Mouse (Mus musculus): Measurements from ENCODE around the gene Sdhaf2. TPM values are rescaled to one million over a fixed set of nuclear protein-coding genes. Genes with fewer than 3 reads are reported as not detected.

Sdhaf2 gene
- total and polyA plus RNA-seq, 3 experiments, result 7.0 to 145 (median 89.1) TPM

GRCm38 (mm10) chr19:10464427-10464826 is 61.5 kb downstream of the Sdhaf2 start:
- DNase-seq (ENCODE audit: low spot score), result no peak
- ATAC-seq (ENCODE audit: extremely low read depth, insufficient number of reproducible peaks, low FRiP score, poor library complexity, severe bottlenecking), result no peak
- peaks cover 6% of the 10 kb centered on the region; the same call in 1 of the 2 replicates for H3K27me3 ChIP-seq (ENCODE audit: insufficient read depth, low read length)
- no peaks in the 10 kb centered on the region for H3K36me3 ChIP-seq (replicated peaks)
- TF ChIP-seq CTCF (IDR thresholded peaks at IDR 0.05; ENCODE audit: low read depth, low read length) (no peak), POLR2AphosphoS5 (IDR thresholded peaks at IDR 0.05; ENCODE audit: insufficient replicate concordance, low read depth, low read length) (no peak), GATA1 (IDR thresholded peaks at IDR 0.05; ENCODE audit: borderline replicate concordance, low read length) (no peak), GATA2 (IDR thresholded peaks at IDR 0.05; ENCODE audit: borderline replicate concordance, low read depth, low read length) (no peak), TAL1 (conservative IDR thresholded peaks at IDR 0.05; ENCODE audit: low read depth, low read length) (no peak)
- H3K4me1 ChIP-seq (ENCODE audit: insufficient read depth, low read depth, low read length), result no peaks in the 10 kb centered on the region
- H3K4me3 ChIP-seq (ENCODE audit: low read depth, low read length), result no peak overlapping the region
- no peaks in the 10 kb centered on the region for H3K9me3 ChIP-seq (replicated peaks)

- DNase-seq (ENCODE audit: low spot score), result no peak
- no peaks in the 10 kb centered on the region for H3K4me1 ChIP-seq (ENCODE audit: insufficient read depth, low read depth, low read length)
- no peak overlapping the region for H3K4me3 ChIP-seq (ENCODE audit: low read depth, low read length)
- no peak for TF ChIP-seq GATA1 (IDR thresholded peaks at IDR 0.05; ENCODE audit: borderline replicate concordance, low read length)
- TF ChIP-seq GATA2 (IDR thresholded peaks at IDR 0.05; ENCODE audit: borderline replicate concordance, low read depth, low read length), result no peak
- no peak for TF ChIP-seq TAL1 (conservative IDR thresholded peaks at IDR 0.05; ENCODE audit: low read depth, low read length)
- no peak for TF ChIP-seq POLR2AphosphoS5 (IDR thresholded peaks at IDR 0.05; ENCODE audit: insufficient replicate concordance, low read depth, low read length)
- no peak for TF ChIP-seq CTCF (IDR thresholded peaks at IDR 0.05; ENCODE audit: low read depth, low read length)
- no peak for ATAC-seq (ENCODE audit: extremely low read depth, insufficient number of reproducible peaks, low FRiP score, poor library complexity, severe bottlenecking)
- peaks cover 11% of the 10 kb centered on the region for H3K9me3 ChIP-seq (replicated peaks)
- H3K27me3 ChIP-seq (ENCODE audit: insufficient read depth, low read length), result peaks cover 8% of the 10 kb centered on the region; the same call in 1 of the 2 replicates
- no peaks in the 10 kb centered on the region for H3K36me3 ChIP-seq (replicated peaks)
Measured at GRCm38 (mm10) chr19:10461584-10461983, 64.4 kb downstream of the Sdhaf2 start.

- Histone ChIP-seq H3K36me3 (replicated peaks) (no peaks in the 10 kb centered on the region), H3K4me3 (ENCODE audit: low read depth, low read length) (no peak overlapping the region), H3K27me3 (ENCODE audit: insufficient read depth, low read length) (peaks cover 10% of the 10 kb centered on the region), H3K4me1 (ENCODE audit: insufficient read depth, low read depth, low read length) (peaks cover 2% of the 10 kb centered on the region; the same call in 1 of the 2 replicates), H3K9me3 (replicated peaks) (peaks cover 14% of the 10 kb centered on the region)
- DNase-seq (ENCODE audit: low spot score), result no peak
- no peak for ATAC-seq (ENCODE audit: extremely low read depth, insufficient number of reproducible peaks, low FRiP score, poor library complexity, severe bottlenecking)
- no peak for TF ChIP-seq TAL1 (conservative IDR thresholded peaks at IDR 0.05; ENCODE audit: low read depth, low read length)
- no peak for TF ChIP-seq POLR2AphosphoS5 (IDR thresholded peaks at IDR 0.05; ENCODE audit: insufficient replicate concordance, low read depth, low read length)
- TF ChIP-seq CTCF (IDR thresholded peaks at IDR 0.05; ENCODE audit: low read depth, low read length), result no peak
- TF ChIP-seq GATA2 (IDR thresholded peaks at IDR 0.05; ENCODE audit: borderline replicate concordance, low read depth, low read length), result no peak
- TF ChIP-seq GATA1 (IDR thresholded peaks at IDR 0.05; ENCODE audit: borderline replicate concordance, low read length), result no peak
Measured at GRCm38 (mm10) chr19:10459907-10460306, 66.0 kb downstream of the Sdhaf2 start.

GRCm38 (mm10) chr19:10458096-10458495 is 67.8 kb downstream of the Sdhaf2 start:
- Histone ChIP-seq H3K36me3 (replicated peaks) (no peaks in the 10 kb centered on the region), H3K4me1 (ENCODE audit: insufficient read depth, low read depth, low read length) (peaks cover 5% of the 10 kb centered on the region; the same call in 1 of the 2 replicates), H3K9me3 (replicated peaks) (peaks cover 14% of the 10 kb centered on the region), H3K4me3 (ENCODE audit: low read depth, low read length) (no peak overlapping the region), H3K27me3 (ENCODE audit: insufficient read depth, low read length) (peaks cover 12% of the 10 kb centered on the region)
- no peak for ATAC-seq (ENCODE audit: extremely low read depth, insufficient number of reproducible peaks, low FRiP score, poor library complexity, severe bottlenecking)
- no peak for DNase-seq (ENCODE audit: low spot score)
- TF ChIP-seq TAL1 (conservative IDR thresholded peaks at IDR 0.05; ENCODE audit: low read depth, low read length), result no peak
- TF ChIP-seq CTCF (IDR thresholded peaks at IDR 0.05; ENCODE audit: low read depth, low read length), result no peak
- no peak for TF ChIP-seq GATA2 (IDR thresholded peaks at IDR 0.05; ENCODE audit: borderline replicate concordance, low read depth, low read length)
- TF ChIP-seq POLR2AphosphoS5 (IDR thresholded peaks at IDR 0.05; ENCODE audit: insufficient replicate concordance, low read depth, low read length), result no peak

- peaks cover 19% of the 10 kb centered on the region for H3K27me3 ChIP-seq (ENCODE audit: insufficient read depth, low read length)
- ATAC-seq (ENCODE audit: extremely low read depth, insufficient number of reproducible peaks, low FRiP score, poor library complexity, severe bottlenecking) (no peak), DNase-seq (ENCODE audit: low spot score) (no peak)
- H3K4me1 ChIP-seq (ENCODE audit: insufficient read depth, low read depth, low read length), result peaks cover 5% of the 10 kb centered on the region; the same call in 1 of the 2 replicates
- H3K4me3 ChIP-seq (ENCODE audit: low read depth, low read length), result no peak overlapping the region
- H3K36me3 ChIP-seq (replicated peaks), result no peaks in the 10 kb centered on the region
- H3K9me3 ChIP-seq (replicated peaks), result peaks cover 14% of the 10 kb centered on the region
- TF ChIP-seq GATA2 (IDR thresholded peaks at IDR 0.05; ENCODE audit: borderline replicate concordance, low read depth, low read length), result no peak
- TF ChIP-seq GATA1 (IDR thresholded peaks at IDR 0.05; ENCODE audit: borderline replicate concordance, low read length), result no peak
- no peak for TF ChIP-seq CTCF (IDR thresholded peaks at IDR 0.05; ENCODE audit: low read depth, low read length)
- no peak for TF ChIP-seq TAL1 (conservative IDR thresholded peaks at IDR 0.05; ENCODE audit: low read depth, low read length)
- no peak for TF ChIP-seq POLR2AphosphoS5 (IDR thresholded peaks at IDR 0.05; ENCODE audit: insufficient replicate concordance, low read depth, low read length)
Measured at GRCm38 (mm10) chr19:10457484-10457800, 68.5 kb downstream of the Sdhaf2 start.

- Histone ChIP-seq H3K4me1 (ENCODE audit: insufficient read depth, low read depth, low read length) (peaks cover 5% of the 10 kb centered on the region; the same call in 1 of the 2 replicates), H3K27me3 (ENCODE audit: insufficient read depth, low read length) (peaks cover 19% of the 10 kb centered on the region), H3K4me3 (ENCODE audit: low read depth, low read length) (0 out of 2 replicates have a peak within 1 kb of the TSS, but pooled peaks have one; percentile 3), H3K36me3 (replicated peaks) (no peaks in the 10 kb centered on the region), H3K9me3 (replicated peaks) (peaks cover 14% of the 10 kb centered on the region)
- no peak for TF ChIP-seq GATA1 (IDR thresholded peaks at IDR 0.05; ENCODE audit: borderline replicate concordance, low read length)
- TF ChIP-seq TAL1 (conservative IDR thresholded peaks at IDR 0.05; ENCODE audit: low read depth, low read length), result no peak
- no peak for TF ChIP-seq CTCF (IDR thresholded peaks at IDR 0.05; ENCODE audit: low read depth, low read length)
- TF ChIP-seq GATA2 (IDR thresholded peaks at IDR 0.05; ENCODE audit: borderline replicate concordance, low read depth, low read length), result no peak
- no peak for TF ChIP-seq POLR2AphosphoS5 (IDR thresholded peaks at IDR 0.05; ENCODE audit: insufficient replicate concordance, low read depth, low read length)
- ATAC-seq (ENCODE audit: extremely low read depth, insufficient number of reproducible peaks, low FRiP score, poor library complexity, severe bottlenecking) (no peak), DNase-seq (ENCODE audit: low spot score) (no peak)
Measured at GRCm38 (mm10) chr19:10456752-10457483, 69.0 kb downstream of the Sdhaf2 start, which contains the start of gene Lrrc10b. Lrrc10b (minus strand) TSS chr19:10457473.
